Mouse (Mus musculus) ES-Bruce4 (cell line): ENCODE data around the gene Cwc25. TPM values are rescaled to one million over a fixed set of nuclear protein-coding genes. Genes with fewer than 3 reads are reported as not detected.

Experiments used
- H3K27ac ChIP-seq: 2 replicates; pipeline ENCODE4 v1.5.1; 2012; ENCODE audit warnings: low read length, inconsistent platforms; ENCODE audit not compliant: insufficient read depth
- H3K27me3 ChIP-seq: 2 replicates; pipeline ENCODE4 v1.6.1; 2012; ENCODE audit warnings: mild to moderate bottlenecking, low read length, inconsistent platforms; ENCODE audit not compliant: control insufficient read depth, poor library complexity, insufficient read depth, severe bottlenecking
- H3K36me3 ChIP-seq: 2 replicates; pipeline ENCODE4 v1.6.1; 2012; ENCODE audit warnings: inconsistent platforms, mild to moderate bottlenecking, low read length, moderate library complexity; ENCODE audit not compliant: control insufficient read depth, poor library complexity, insufficient read depth, severe bottlenecking
- H3K4me1 ChIP-seq: one replicate; pipeline ENCODE4 v1.8.1; 2011; ENCODE audit warnings: low read length; ENCODE audit not compliant: control insufficient read depth, insufficient read depth
- H3K4me3 ChIP-seq: 2 replicates; pipeline ENCODE4 v1.5.1; 2011; ENCODE audit warnings: low read depth, mild to moderate bottlenecking, low read length
- H3K9ac ChIP-seq: 2 replicates; pipeline ENCODE4 v1.6.1; 2012; ENCODE audit warnings: low read depth, mild to moderate bottlenecking, inconsistent platforms; ENCODE audit not compliant: poor library complexity, severe bottlenecking
- H3K9me3 ChIP-seq: replicated peaks from 2 replicates; pipeline ENCODE4 v1.6.1; 2012; ENCODE audit warnings: mild to moderate bottlenecking, low read length, inconsistent platforms; ENCODE audit not compliant: control insufficient read depth, poor library complexity, insufficient read depth, severe bottlenecking
- CTCF ChIP-seq: IDR thresholded peaks from one replicate; pipeline ENCODE4 v1.8.1; 2011; ENCODE audit warnings: low read depth, low read length
- EP300 ChIP-seq: IDR thresholded peaks from 2 replicates; pipeline ENCODE4 v1.6.1; 2011; ENCODE audit warnings: low read depth, low read length; ENCODE audit not compliant: insufficient read depth
- POLR2A ChIP-seq: IDR thresholded peaks from one replicate; pipeline ENCODE4 v1.8.1; 2011; ENCODE audit warnings: low read length; ENCODE audit not compliant: insufficient read depth
- polyA plus RNA-seq: library from polyadenylated mRNA; stranded (reverse); fragments of >200 nt; gene quantifications from 2 replicates; pipeline ENCODE4 v1.2.4, GENCODE M21; 2011; ENCODE audit warnings: low read depth; ENCODE audit not compliant: missing spikeins, insufficient read depth, insufficient read length

Gene Cwc25
- polyA plus RNA-seq, 1 experiment: 14.5 TPM

GRCm38 (mm10) chr11:97769704-97770103, 3.3 kb upstream of the Cwc25 start:
- Histone ChIP-seq H3K9me3 (no peaks in the 10 kb centered on the region), H3K27ac (no peak overlapping the region), H3K9ac (no peak overlapping the region), H3K36me3 (no peaks in the 10 kb centered on the region), H3K4me1 (no peaks in the 10 kb centered on the region), H3K27me3 (no peaks in the 10 kb centered on the region), H3K4me3 (no peak overlapping the region)
- TF ChIP-seq EP300 (no peak), CTCF (no peak), POLR2A (no peak)

- no peak overlapping the region for H3K9ac ChIP-seq
- H3K27ac ChIP-seq: no peak overlapping the region
- H3K4me3 ChIP-seq: no peak overlapping the region
- peaks cover 15% of the 10 kb centered on the region for H3K36me3 ChIP-seq
- H3K4me1 ChIP-seq: peaks cover 2% of the 10 kb centered on the region
- no peaks in the 10 kb centered on the region for H3K9me3 ChIP-seq
- TF ChIP-seq CTCF (no peak), EP300 (no peak), POLR2A (no peak)
- H3K27me3 ChIP-seq: no peaks in the 10 kb centered on the region
Measured at GRCm38 (mm10) chr11:97761638-97762037, 4.7 kb downstream of the Cwc25 start.

- peaks cover 18% of the 10 kb centered on the region for H3K36me3 ChIP-seq
- H3K27ac ChIP-seq: no peak overlapping the region
- no peak overlapping the region for H3K4me3 ChIP-seq
- H3K9ac ChIP-seq: no peak overlapping the region
- no peak for TF ChIP-seq CTCF
- TF ChIP-seq POLR2A: no peak
- no peak for TF ChIP-seq EP300
- no peaks in the 10 kb centered on the region for H3K27me3 ChIP-seq
- no peaks in the 10 kb centered on the region for H3K9me3 ChIP-seq
- peaks cover 1% of the 10 kb centered on the region for H3K4me1 ChIP-seq
Measured at GRCm38 (mm10) chr11:97758942-97759341, 7.4 kb downstream of the Cwc25 start.

GRCm38 (mm10) chr11:97758125-97758524, 8.2 kb downstream of the Cwc25 start:
- no peak overlapping the region for H3K4me3 ChIP-seq
- no peak for TF ChIP-seq EP300
- no peak for TF ChIP-seq CTCF
- no peaks in the 10 kb centered on the region for H3K9me3 ChIP-seq
- no peak overlapping the region for H3K9ac ChIP-seq
- H3K27ac ChIP-seq: no peak overlapping the region
- no peaks in the 10 kb centered on the region for H3K4me1 ChIP-seq
- H3K36me3 ChIP-seq: peaks cover 23% of the 10 kb centered on the region
- no peaks in the 10 kb centered on the region for H3K27me3 ChIP-seq

GRCm38 (mm10) chr11:97753277-97753676, 13.1 kb downstream of the Cwc25 start:
- Histone ChIP-seq H3K27ac (no peak overlapping the region), H3K36me3 (peaks cover 40% of the 10 kb centered on the region), H3K9me3 (no peaks in the 10 kb centered on the region), H3K4me1 (no peaks in the 10 kb centered on the region), H3K27me3 (no peaks in the 10 kb centered on the region), H3K4me3 (no peak overlapping the region), H3K9ac (no peak overlapping the region)
- TF ChIP-seq CTCF (no peak), POLR2A (no peak), EP300 (no peak)

GRCm38 (mm10) chr11:97748496-97748895, 17.9 kb downstream of the Cwc25 start:
- TF ChIP-seq EP300 (no peak), POLR2A (no peak), CTCF (no peak)
- Histone ChIP-seq H3K9me3 (no peaks in the 10 kb centered on the region), H3K36me3 (peaks cover 33% of the 10 kb centered on the region), H3K4me1 (no peaks in the 10 kb centered on the region), H3K4me3 (no peak overlapping the region), H3K27me3 (no peaks in the 10 kb centered on the region), H3K9ac (no peak overlapping the region), H3K27ac (no peak overlapping the region)
